Mouse (Mus musculus): ENCODE data around the gene Tsr3.

Tsr3 gene

GRCm38 (mm10) chr17:25270795-25271335 lies 30.9 kb downstream of the Tsr3 start:
- ChIA-PET CTCF (interaction anchor here in 2 of 4 experiments (0.6 to 4.3 kb wide), 2 partner anchors 15 to 72 kb away, joined by 3 to 32 read pairs; no protein-coding TSS in a partner anchor), POLR2A (interaction anchor here in 3 of 4 experiments (0.6 to 13.7 kb wide), 17 partner anchors 6 to 937 kb away, joined by 3 to 336 read pairs (median 8); partner anchors contain the start of genes Baiap3 (in 3 of the 3), Gnptg (in 2 of the 3), Tsr3 (in 2 of the 3) and Arhgdig (in 1 of the 3))

GRCm38 (mm10) chr17:25272326-25272725 lies 32.4 kb downstream of the Tsr3 start:
- CTCF ChIA-PET, result interaction anchor here (0.6 to 4.3 kb wide), 5 partner anchors 10 to 568 kb away, joined by 3 to 32 read pairs (median 4); no protein-coding TSS in a partner anchor
- POLR2A ChIA-PET, result interaction anchor here (0.7 to 13.7 kb wide), 45 partner anchors 7 to 744 kb away, joined by 3 to 336 read pairs (median 5); partner anchors contain the start of genes Baiap3 (in 3 of the 4), Gnptg (in 2 of the 4), Tsr3 (in 2 of the 4) and BC003965 (in 1 of the 4)

- ChIA-PET CTCF (interaction anchor here (0.5 to 4.3 kb wide), 26 partner anchors 8 to 1022 kb away, joined by 3 to 32 read pairs (median 4); partner anchors contain the start of genes BC003965 (in 1 of the 4), Ccnf (in 1 of the 4), Cramp1l (in 1 of the 4) and Gnptg (in 1 of the 4)), POLR2A (interaction anchor here (0.5 to 13.7 kb wide), 110 partner anchors 8 to 745 kb away, joined by 3 to 336 read pairs (median 4); partner anchors contain the start of genes Baiap3 (in 4 of the 4), BC003965 (in 3 of the 4), Gnptg (in 3 of the 4) and Tsr3 (in 3 of the 4))
Observed at GRCm38 (mm10) chr17:25272951-25273705, 33.2 kb downstream of the Tsr3 start.

GRCm38 (mm10) chr17:25273706-25274501 lies 33.9 kb downstream of the Tsr3 start:
- ChIA-PET CTCF (interaction anchor here (0.5 to 4.3 kb wide), 35 partner anchors 8 to 1022 kb away, joined by 3 to 32 read pairs (median 4); partner anchors contain the start of genes BC003965 (in 1 of the 4), Ccnf (in 1 of the 4), Cramp1l (in 1 of the 4) and Fahd1 (in 1 of the 4)), POLR2A (interaction anchor here (0.5 to 13.7 kb wide), 109 partner anchors 8 to 1444 kb away, joined by 3 to 336 read pairs (median 4); partner anchors contain the start of genes BC003965 (in 3 of the 4), Baiap3 (in 3 of the 4), Gnptg (in 3 of the 4) and Tsr3 (in 3 of the 4))

- ChIA-PET CTCF (interaction anchor here in 3 of 4 experiments (0.6 to 4.3 kb wide), 19 partner anchors 7 to 425 kb away, joined by 3 to 32 read pairs (median 6); partner anchors contain the start of genes Fahd1 (in 1 of the 3), Gnptg (in 1 of the 3), Sstr5 (in 1 of the 3) and Tsr3 (in 1 of the 3)), POLR2A (interaction anchor here (0.7 to 13.7 kb wide), 45 partner anchors 7 to 1443 kb away, joined by 3 to 336 read pairs (median 10); partner anchors contain the start of genes BC003965 (in 4 of the 4), Baiap3 (in 2 of the 4), Cramp1l (in 2 of the 4) and Gnptg (in 2 of the 4))
Observed at GRCm38 (mm10) chr17:25274571-25275346, 34.8 kb downstream of the Tsr3 start, which contains the start of gene Ube2i. Gene Ube2i (minus strand): TSS chr17:25274622.

- POLR2A ChIA-PET, result interaction anchor here in 2 of 4 experiments (2.7 to 13.7 kb wide), 7 partner anchors 8 to 92 kb away, joined by 8 to 336 read pairs (median 43); partner anchors contain the start of genes Gnptg (in 2 of the 2), Tsr3 (in 2 of the 2), BC003965 (in 1 of the 2) and Baiap3 (in 1 of the 2)
- CTCF ChIA-PET, result no interaction called here
Observed at GRCm38 (mm10) chr17:25275833-25276232, 35.9 kb downstream of the Tsr3 start.

- POLR2A ChIA-PET, result interaction anchor here (0.7 to 8.3 kb wide), 14 partner anchors 9 to 754 kb away, joined by 3 to 128 read pairs (median 6); partner anchors contain the start of genes Ube2i (in 3 of the 4), BC003965 (in 1 of the 4), Msrb1 (in 1 of the 4) and Traf7 (in 1 of the 4)
- CTCF ChIA-PET, result interaction anchor here in 2 of 4 experiments (1.1 to 1.7 kb wide), 3 partner anchors 8 to 18 kb away, joined by 4 to 9 read pairs (median 9); partner anchors contain the start of gene Ube2i (in 1 of the 2)
Observed at GRCm38 (mm10) chr17:25282133-25282532, 42.2 kb downstream of the Tsr3 start.

- CTCF ChIA-PET, result interaction anchor here (0.5 to 3.8 kb wide), 18 partner anchors 11 to 548 kb away, joined by 3 to 32 read pairs (median 3); partner anchors contain the start of genes Chtf18 (in 1 of the 4), Mapk8ip3 (in 1 of the 4), Msrb1 (in 1 of the 4) and Rpusd1 (in 1 of the 4)
- POLR2A ChIA-PET, result interaction anchor here (0.7 to 8.3 kb wide), 9 partner anchors 12 to 533 kb away, joined by 3 to 128 read pairs (median 4); partner anchors contain the start of genes Ube2i (in 2 of the 4), BC003965 (in 1 of the 4) and Sox8 (in 1 of the 4)
Observed at GRCm38 (mm10) chr17:25285033-25285432, 45.1 kb downstream of the Tsr3 start.

- ChIA-PET POLR2A (interaction anchor here in 3 of 4 experiments (0.6 to 1.5 kb wide), 9 partner anchors 14 to 660 kb away, joined by 3 to 6 read pairs (median 3); no protein-coding TSS in a partner anchor), CTCF (interaction anchor here (0.6 to 1.9 kb wide), 35 partner anchors 11 to 697 kb away, joined by 3 to 14 read pairs (median 4); partner anchors contain the start of genes Ube2i (in 2 of the 4), Chtf18 (in 1 of the 4), Gng13 (in 1 of the 4) and Rpusd1 (in 1 of the 4))
Observed at GRCm38 (mm10) chr17:25288842-25289241, 48.9 kb downstream of the Tsr3 start.

GRCm38 (mm10) chr17:25290411-25290810 lies 50.4 kb downstream of the Tsr3 start:
- POLR2A ChIA-PET, result interaction anchor here in 2 of 4 experiments (0.7 to 1.6 kb wide), 3 partner anchors 17 to 280 kb away, joined by 3 to 5 read pairs (median 4); partner anchors contain the start of genes Sox8 (in 1 of the 2) and Ube2i (in 1 of the 2)
- CTCF ChIA-PET, result interaction anchor here in 3 of 4 experiments (0.9 to 1.9 kb wide), 3 partner anchors 47 to 185 kb away, joined by 3 to 5 read pairs (median 4); no protein-coding TSS in a partner anchor

Data from embryonic stem cell, embryonic (primary cell).